In the genomic region with DNA sequence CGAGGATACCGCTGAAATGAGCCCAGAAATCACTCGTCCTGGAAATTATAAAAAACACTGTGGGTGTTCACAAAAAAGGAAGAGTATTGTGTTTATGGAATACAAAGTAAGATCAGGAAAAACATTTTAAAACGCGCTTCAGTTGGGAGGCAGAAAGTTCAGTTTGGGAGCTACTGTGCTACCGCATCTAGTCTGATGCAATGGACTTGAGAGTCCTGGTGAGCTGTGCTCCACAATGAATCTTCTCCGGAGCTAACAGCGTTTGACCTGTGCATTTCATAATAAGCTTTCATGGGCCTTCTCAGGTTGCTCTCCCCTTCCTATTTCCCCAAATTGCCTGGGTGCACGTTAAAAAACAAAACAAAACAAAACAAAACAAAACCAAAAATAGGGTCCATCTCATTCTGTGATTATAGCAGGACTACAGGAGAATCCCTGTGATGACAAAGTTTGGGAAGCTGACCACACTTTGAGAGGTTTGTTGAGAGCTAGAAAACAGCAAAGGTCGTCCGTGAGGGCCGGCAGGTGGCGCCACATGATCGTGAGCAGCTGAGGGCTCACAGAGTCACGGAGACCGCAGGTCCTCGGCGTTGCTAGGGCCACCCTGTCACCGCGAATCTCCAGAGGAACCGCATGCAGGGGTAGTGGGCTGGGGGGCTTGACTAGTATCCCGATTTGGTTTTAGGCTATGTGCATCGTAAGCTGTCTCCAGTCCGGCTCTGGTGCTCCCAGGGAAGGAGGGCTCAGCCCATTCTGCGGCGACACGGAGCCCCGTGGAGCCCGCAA, we compare ENCODE assay signal across 8 mouse cellular contexts. TPM values are rescaled to one million over a fixed set of nuclear protein-coding genes. Genes with fewer than 3 reads are reported as not detected.
DNase-seq lines count a peak whose midpoint lies in the region; ATAC-seq and TF ChIP-seq lines count a peak whose summit lies in the region.

No protein-coding gene starts in this region.

- H3K27me3 ChIP-seq in forebrain, embryonic 15.5 days = peaks cover 7% of the 10 kb centered on the region; the same call in 1 of the 2 replicates
- H3K27me3 ChIP-seq in lung, embryonic 16.5 days (ENCODE audit: control insufficient read depth, insufficient read depth, low read depth, low read length) = peaks cover 10% of the 10 kb centered on the region
- H3K27me3 ChIP-seq in thymus, adult 2 months (ENCODE audit: control insufficient read depth, insufficient read depth, low read length) = peaks cover 7% of the 10 kb centered on the region; the same call in 1 of the 2 replicates

- TF ChIP-seq POLR2A in thymus, adult 2 months (IDR thresholded peaks at IDR 0.05; ENCODE audit: control insufficient read depth, extremely low read depth, insufficient read depth, low read length, poor library complexity) = no peak

- in situ Hi-C loops in ES-E14 (cut with MboI; ENCODE audit: low sequenced_read_pairs in 2 of 2, unreplicated experiment in 2 of 2) = loop anchor here (5.0 to 10.0 kb wide), 3 partner anchors 104 to 224 kb away; no protein-coding TSS in a partner anchor

- peak overlapping the region; percentile 70; the same call in 1 of the 2 replicates for H3K27ac ChIP-seq in ES-E14 (ENCODE audit: insufficient read depth, low read depth, low read length, poor library complexity, severe bottlenecking)
- peak overlapping the region; percentile 75 for H3K27ac ChIP-seq in forebrain, embryonic 15.5 days (replicated peaks)
- H3K27ac ChIP-seq in lung, embryonic 16.5 days (ENCODE audit: low read length) = peak overlapping the region; percentile 78
- peak overlapping the region; percentile 20; the same call in 1 of the 2 replicates for H3K27ac ChIP-seq in thymus, adult 2 months (ENCODE audit: control insufficient read depth, insufficient read depth, low read length)

- WGBS in forebrain, embryonic 15.5 days = 17% methylated on average over 29 of the region's 29 CpGs
- WGBS in lung, embryonic 16.5 days = 18% methylated on average over 29 of the region's 29 CpGs
- 23% methylated on average over 29 of the region's 29 CpGs for WGBS in thymus, adult 2 months

- H3K4me3 ChIP-seq in ES-E14 (ENCODE audit: insufficient read depth in 1 of 2, low read depth in 1 of 2, low read length in 2 of 2, poor library complexity in 1 of 2, severe bottlenecking in 1 of 2) = peak overlapping the region; percentile 66 to 86
- peak overlapping the region; percentile 64 for H3K4me3 ChIP-seq in forebrain, embryonic 15.5 days
- peak overlapping the region; percentile 92 for H3K4me3 ChIP-seq in lung, embryonic 16.5 days (ENCODE audit: low read length)
- peak overlapping the region; percentile 54 for H3K4me3 ChIP-seq in thymus, adult 2 months (ENCODE audit: control insufficient read depth, insufficient read depth, low read length)

- H3K4me1 ChIP-seq in ES-E14 (ENCODE audit: control insufficient read depth in 2 of 2, insufficient read depth in 2 of 2, low read length in 2 of 2, poor library complexity in 1 of 2) = peaks cover 5 to 6% of the 10 kb centered on the region in 2 experiments; a peak in 3 of 4 replicates
- peaks cover 30% of the 10 kb centered on the region for H3K4me1 ChIP-seq in forebrain, embryonic 15.5 days
- peaks cover 21% of the 10 kb centered on the region for H3K4me1 ChIP-seq in lung, embryonic 16.5 days (replicated peaks; ENCODE audit: control insufficient read depth, insufficient read depth, low read length)
- peaks cover 19% of the 10 kb centered on the region for H3K4me1 ChIP-seq in thymus, adult 2 months (replicated peaks; ENCODE audit: control insufficient read depth, insufficient read depth, low read length)

- no peaks in the 10 kb centered on the region for H3K36me3 ChIP-seq in ES-E14 (ENCODE audit: control insufficient read depth, insufficient read depth, low read length, poor library complexity, severe bottlenecking)
- H3K36me3 ChIP-seq in forebrain, embryonic 15.5 days = no peaks in the 10 kb centered on the region
- no peaks in the 10 kb centered on the region for H3K36me3 ChIP-seq in lung, embryonic 16.5 days (ENCODE audit: control insufficient read depth, insufficient read depth, low read length)
- no peaks in the 10 kb centered on the region for H3K36me3 ChIP-seq in thymus, adult 2 months (ENCODE audit: control insufficient read depth, insufficient read depth, low read length)

- no peaks in the 10 kb centered on the region for H3K9me3 ChIP-seq in ES-E14 (ENCODE audit: control insufficient read depth, insufficient read depth, low read depth, low read length)
- no peaks in the 10 kb centered on the region for H3K9me3 ChIP-seq in forebrain, embryonic 15.5 days
- no peaks in the 10 kb centered on the region for H3K9me3 ChIP-seq in lung, embryonic 16.5 days (ENCODE audit: control insufficient read depth, low read length)

- H3K9ac ChIP-seq in ES-E14 (ENCODE audit: insufficient read depth, low read depth, low read length, poor library complexity, severe bottlenecking) = peak overlapping the region; percentile 45
- H3K9ac ChIP-seq in forebrain, embryonic 15.5 days (replicated peaks) = no peak overlapping the region
- peak overlapping the region; percentile 48; the same call in 1 of the 2 replicates for H3K9ac ChIP-seq in lung, embryonic 16.5 days (ENCODE audit: low read length)

- peak; percentile 80 for ATAC-seq in forebrain, embryonic 15.5 days (replicated peaks)
- peak; percentile 71 for ATAC-seq in lung, embryonic 16.5 days (ENCODE audit: low read depth)

- peak; percentile 86 for DNase-seq in ES-E14 (ENCODE audit: low read depth, low spot score)
- peak; percentile 80 for DNase-seq in c-Kit-positive CD71-positive TER-119-negative erythroid progenitor cells, embryonic 14.5 days (ENCODE audit: low read depth)
- peak; percentile 91 for DNase-seq in heart, postnatal 4 days
- peak; percentile 65 for DNase-seq in layer of hippocampus, adult 9-10 months (ENCODE audit: low spot score)
- DNase-seq in ovary, adult 18-20 months (ENCODE audit: low spot score) = peak; percentile 68
- peak; percentile 84 for DNase-seq in thymus, adult 2 months

- H3K4me2 ChIP-seq in forebrain, embryonic 15.5 days (replicated peaks) = peak overlapping the region; percentile 93
- H3K4me2 ChIP-seq in lung, embryonic 16.5 days (ENCODE audit: low read depth, low read length) = peak overlapping the region; percentile 100

- peak; percentile 91; the same call in 1 of the 2 replicates for TF ChIP-seq CTCF in thymus, adult 2 months (IDR thresholded peaks at IDR 0.05; ENCODE audit: borderline replicate concordance, control insufficient read depth, extremely low read depth, insufficient read depth, low read length, poor library complexity)

TF ChIP-seq in ES-E14, 5 proteins besides CTCF, POLR2A, EP300 and RAD21:
- TF ChIP-seq MAFK (IDR thresholded peaks at IDR 0.05; ENCODE audit: insufficient read depth, low read depth, low read length) (no peak), ZC3H11A (IDR thresholded peaks at IDR 0.05; ENCODE audit: borderline replicate concordance, low read depth, low read length) (peak; percentile 73; the same call in 1 of the 2 replicates), HCFC1 (IDR thresholded peaks at IDR 0.05; ENCODE audit: borderline replicate concordance, insufficient read depth, low read length) (peak; percentile 57; the same call in 1 of the 2 replicates)

RNA-seq across cellular contexts. Expression of gene Cnnm2, which starts 0.8 kb away (rescaled TPM):
- 43.2 and 75.7 TPM in 2 replicates for total RNA-seq in ES-E14 (2012; rRNA removed)
- 3.7 and 4.1 TPM in 2 replicates for polyA plus RNA-seq in forebrain, embryonic 15.5 days (2015; fragmentation: Nextera tagmentation; extraction: Ambion mirVana)
- 1 to 10 TPM; 7.1 to 7.4 TPM for total RNA-seq in heart, postnatal 4 days (2021)
- 2.5 and 2.6 TPM in 2 replicates for polyA plus RNA-seq in lung, embryonic 16.5 days (2015; fragmentation: Nextera tagmentation; extraction: Ambion mirVana)
- polyA plus RNA-seq in thymus, adult 2 months (2012; rRNA removed) = 7.4 and 9.7 TPM in 2 replicates

RNA-seq across cellular contexts. Expression of gene As3mt, which starts 53.3 kb away (rescaled TPM):
- 10.2 and 11.0 TPM in 2 replicates for total RNA-seq in ES-E14 (2012; rRNA removed)
- polyA plus RNA-seq in forebrain, embryonic 15.5 days (2015; fragmentation: Nextera tagmentation; extraction: Ambion mirVana) = 14.8 and 18.6 TPM in 2 replicates
- 10 to 100 TPM; 57.5 to 59.1 TPM for total RNA-seq in heart, postnatal 4 days (2021)
- polyA plus RNA-seq in lung, embryonic 16.5 days (2015; fragmentation: Nextera tagmentation; extraction: Ambion mirVana) = 34.8 and 35.1 TPM in 2 replicates
- polyA plus RNA-seq in thymus, adult 2 months (2012; rRNA removed) = 9.5 and 9.6 TPM in 2 replicates

Comparison
In these comparisons a context has a peak if more than half of its experiments do, and no peak if none do; other contexts are left out.
1. Peak in every context shown above with its lines: DNase-seq, ATAC-seq, H3K4me3 ChIP-seq and H3K27ac ChIP-seq.
2. H3K27ac ChIP-seq: peak in every context shown above with its lines; median percentile 78 in lung, embryonic 16.5 days; 75 in forebrain, embryonic 15.5 days; 70 in ES-E14; 20 in thymus, adult 2 months.